Mouse (Mus musculus) spleen, adult 18-20 months (tissue): ENCODE measurements around the gene Entpd6.

Source experiments
- DNase-seq, 2 experiments: peaks; one replicate each; pipeline ENCODE4 v3.0.0; 2022; ENCODE audit warnings: mixed read lengths in 2 of 2

The Entpd6 gene

DNA sequence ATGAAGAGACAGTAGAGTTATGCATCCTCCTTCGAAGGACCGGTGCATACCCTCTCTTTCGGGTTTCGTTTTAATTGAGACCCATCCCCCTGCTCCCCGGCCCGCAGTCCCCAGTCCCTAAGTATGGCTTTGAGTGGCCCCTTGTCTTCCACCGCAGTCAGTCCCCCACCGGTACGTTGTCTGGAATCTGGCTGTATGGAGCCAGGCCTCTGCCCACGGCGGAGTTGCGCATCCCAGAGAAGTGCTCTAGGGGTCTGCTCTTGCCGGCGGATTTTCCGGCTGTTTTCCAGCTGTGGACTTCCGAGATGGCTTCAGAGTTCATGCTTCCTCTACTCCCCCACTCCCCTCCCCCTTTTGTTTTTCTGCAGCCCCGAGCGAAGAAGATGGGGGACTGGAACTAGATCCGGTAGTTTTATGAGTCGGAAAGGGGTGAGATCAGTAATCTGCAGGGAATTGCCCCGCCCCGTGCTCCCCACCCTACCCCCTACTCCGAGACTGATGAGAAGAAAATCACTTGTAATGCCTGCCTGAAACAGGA is 38.5 kb downstream of the Entpd6 start:
- DNase-seq, result peak in 1 of 2 experiments; percentile 20

DNA sequence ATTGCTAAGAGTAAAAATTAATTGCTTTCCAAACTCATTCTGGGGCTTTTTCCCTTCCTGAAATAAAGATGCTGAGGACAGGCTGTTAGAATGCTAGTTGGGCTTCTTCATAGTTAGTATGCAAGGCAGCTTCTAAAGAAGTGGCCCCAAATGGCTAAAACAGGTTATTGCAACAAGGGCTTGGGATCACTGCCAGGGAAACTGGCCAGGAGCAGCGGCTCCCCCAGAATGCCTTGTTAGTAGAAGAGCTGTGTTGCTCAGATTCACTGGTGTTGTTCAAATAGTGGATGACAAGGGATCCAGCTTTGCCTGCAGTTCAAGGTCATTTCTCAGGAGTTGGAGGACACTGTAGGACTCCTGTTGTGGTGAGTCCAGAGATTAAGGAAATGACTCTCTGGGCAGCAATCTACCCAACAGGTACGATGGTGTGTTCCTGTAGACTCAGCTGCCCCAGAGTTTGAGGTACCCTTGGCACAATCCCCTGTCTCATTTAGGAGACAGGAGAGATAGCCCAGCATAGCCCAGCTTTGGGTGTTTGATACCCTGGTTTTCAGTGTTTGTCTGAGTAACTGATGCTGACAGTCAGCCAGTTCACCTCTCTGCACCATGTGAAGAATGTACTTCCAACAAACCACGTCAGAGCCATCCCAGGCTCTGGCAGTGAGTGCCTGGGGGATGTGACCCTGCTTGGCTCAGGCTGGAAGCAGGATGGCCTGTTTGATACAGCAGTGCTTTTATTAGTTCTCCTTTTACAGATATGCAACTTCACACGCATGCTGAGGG is 40.1 kb downstream of the Entpd6 start:
- DNase-seq, result peak in 1 of 2 experiments; percentile 18

DNA sequence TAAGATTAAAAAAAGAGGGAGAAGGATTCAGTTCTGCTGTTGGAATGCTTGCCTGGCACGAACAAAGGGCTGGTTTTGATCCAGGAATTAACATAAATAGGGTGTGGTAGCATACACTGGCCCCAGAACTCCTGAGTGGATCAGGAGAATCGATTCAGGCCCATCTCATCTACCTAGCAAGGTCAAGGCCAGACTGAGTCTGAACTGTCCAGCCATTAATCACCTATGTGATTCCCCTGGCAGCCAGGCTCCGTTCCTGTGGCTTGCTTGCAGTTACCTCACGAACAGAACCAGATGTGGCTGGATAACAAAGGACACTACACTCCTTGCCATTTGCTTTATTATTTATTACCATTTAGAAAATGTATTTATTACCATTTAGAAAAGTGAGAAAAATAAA is 44.5 kb downstream of the Entpd6 start:
- DNase-seq, result no peak

DNA sequence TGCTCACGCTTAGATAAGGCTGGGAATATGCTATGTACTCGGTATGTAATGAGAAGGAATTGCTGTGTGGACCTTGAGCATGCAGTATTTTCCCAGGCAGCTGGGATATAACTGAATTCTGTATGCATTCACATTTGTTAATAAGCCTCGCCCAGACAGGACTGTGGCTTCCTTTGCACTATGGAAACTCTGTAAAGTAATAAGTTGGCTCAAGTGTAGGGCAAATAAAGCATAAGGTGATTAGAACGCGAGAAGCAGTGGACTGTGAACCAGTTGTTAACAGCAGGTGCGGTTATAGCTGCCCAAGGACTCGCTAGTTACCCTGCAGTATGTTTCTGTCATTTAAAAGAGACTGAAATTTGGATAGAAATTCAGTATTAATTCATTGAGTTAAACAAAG is 49.2 kb downstream of the Entpd6 start:
- DNase-seq, result no peak

DNA sequence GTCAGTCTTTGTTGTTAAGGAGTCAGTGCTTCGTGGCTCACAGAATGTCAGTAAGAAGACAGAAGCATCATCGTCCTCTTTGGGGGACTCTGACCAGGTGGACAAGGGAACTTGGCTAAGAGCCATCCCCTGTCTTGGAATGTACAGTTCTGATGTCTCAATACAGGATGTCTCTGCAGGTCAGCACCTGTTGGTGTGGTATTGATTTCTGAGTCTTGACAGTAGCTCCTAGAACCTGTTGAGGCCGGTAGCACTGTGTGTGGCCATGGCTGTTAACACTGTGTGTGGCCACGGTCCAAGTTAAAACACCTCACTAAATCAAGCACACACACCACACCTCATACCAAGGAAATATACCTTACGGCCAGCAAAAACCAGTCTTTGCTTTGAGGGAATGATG is 51.8 kb downstream of the Entpd6 start:
- no peak for DNase-seq

DNA sequence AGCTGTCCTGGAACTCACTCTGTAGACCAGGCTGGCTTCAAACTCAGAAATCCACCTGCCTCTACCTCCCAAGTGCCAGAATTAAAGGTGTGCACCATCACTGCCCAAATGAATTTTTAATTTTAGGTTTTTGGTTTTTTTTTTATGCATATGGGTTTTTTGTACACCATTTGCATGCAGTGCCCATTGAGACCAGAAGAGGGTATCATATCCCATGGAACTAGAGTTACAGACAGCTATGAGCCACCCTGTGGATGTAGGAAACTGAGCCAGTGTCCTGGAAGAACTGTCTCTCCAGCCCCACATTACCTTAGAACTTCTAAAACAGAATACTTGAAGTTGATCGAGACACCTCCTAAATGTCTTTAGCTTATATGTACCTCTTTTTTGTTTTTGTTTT is 54.2 kb downstream of the Entpd6 start:
- DNase-seq, result peak in 1 of 2 experiments; percentile 23

DNA sequence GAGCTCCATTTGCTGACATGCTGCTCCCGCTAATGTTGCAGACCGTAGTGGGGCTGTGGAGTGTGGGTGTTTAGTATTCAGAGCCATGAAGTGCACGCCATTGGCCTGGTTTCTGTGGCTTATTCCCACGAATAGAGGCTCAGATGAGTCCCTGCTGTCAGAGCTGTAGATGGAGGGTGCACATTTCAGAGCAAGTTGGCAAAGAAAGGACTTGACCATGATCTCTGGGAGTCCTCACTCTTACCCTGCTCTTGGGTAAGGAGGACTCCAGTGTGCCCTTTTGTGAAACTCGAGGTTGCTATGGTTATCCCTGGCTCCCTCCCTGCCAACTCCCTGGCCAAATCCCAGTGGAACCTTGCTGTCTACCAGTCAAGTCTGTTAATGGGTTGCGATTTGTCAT is 59.5 kb downstream of the Entpd6 start:
- DNase-seq, result no peak

DNA sequence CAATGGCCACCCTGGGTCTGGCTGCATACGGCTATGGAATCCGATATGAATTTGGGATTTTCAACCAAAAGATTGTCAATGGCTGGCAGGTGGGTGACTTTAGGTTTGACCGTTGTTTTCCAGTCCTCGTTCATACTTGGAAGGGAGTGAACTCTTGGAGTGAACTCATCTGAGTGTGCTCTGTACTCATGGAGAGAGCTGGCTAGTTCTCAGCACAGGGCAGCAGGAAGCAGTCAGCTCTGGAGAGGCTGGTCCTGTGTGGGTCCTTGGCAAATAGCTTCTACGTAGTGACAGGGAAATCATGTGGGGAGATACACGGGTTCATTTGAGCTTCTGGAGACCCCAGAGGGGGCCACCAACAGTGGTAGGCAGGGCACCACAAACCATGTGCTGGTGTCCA is 60.0 kb downstream of the Entpd6 start:
- DNase-seq, result no peak

DNA sequence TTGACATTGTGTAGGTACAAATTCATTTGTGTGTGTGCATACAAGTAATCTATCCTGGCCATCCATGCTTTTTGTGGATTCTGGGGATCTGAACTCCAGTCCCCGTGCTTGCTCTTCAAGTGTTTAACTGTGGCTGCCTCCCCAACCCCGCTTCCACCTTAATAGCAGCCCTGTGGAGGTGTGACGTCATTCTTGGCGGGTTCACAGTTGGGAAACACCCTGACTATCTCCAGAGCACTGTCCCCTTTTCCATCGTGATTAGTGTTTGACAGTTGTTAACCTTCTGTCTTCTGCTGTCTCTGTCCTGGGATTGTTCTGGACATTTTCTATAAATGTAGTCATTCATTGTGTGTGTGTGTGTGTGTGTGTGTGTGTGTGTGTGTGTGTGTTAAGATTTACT is 61.8 kb downstream of the Entpd6 start:
- no peak for DNase-seq

DNA sequence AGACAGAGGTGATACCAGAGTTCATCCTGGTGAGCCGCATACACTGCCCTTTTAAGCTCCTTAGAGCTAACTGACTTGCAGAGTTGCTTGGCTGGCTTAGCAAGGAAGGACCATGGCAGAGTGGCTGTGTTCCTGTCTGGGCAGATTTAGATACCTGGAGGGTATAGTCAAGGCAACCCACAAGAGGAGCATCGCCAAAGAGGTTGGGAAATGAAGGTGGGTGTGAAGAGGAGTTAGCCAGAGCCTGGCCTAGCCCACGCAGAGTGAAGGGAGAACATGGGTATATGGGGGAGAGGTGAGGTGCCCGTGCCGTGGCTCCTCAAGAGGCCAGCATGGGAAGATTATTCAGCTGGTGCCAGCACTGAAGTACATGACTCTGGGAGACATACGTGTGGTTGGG is 64.0 kb downstream of the Entpd6 start:
- no peak for DNase-seq

DNA sequence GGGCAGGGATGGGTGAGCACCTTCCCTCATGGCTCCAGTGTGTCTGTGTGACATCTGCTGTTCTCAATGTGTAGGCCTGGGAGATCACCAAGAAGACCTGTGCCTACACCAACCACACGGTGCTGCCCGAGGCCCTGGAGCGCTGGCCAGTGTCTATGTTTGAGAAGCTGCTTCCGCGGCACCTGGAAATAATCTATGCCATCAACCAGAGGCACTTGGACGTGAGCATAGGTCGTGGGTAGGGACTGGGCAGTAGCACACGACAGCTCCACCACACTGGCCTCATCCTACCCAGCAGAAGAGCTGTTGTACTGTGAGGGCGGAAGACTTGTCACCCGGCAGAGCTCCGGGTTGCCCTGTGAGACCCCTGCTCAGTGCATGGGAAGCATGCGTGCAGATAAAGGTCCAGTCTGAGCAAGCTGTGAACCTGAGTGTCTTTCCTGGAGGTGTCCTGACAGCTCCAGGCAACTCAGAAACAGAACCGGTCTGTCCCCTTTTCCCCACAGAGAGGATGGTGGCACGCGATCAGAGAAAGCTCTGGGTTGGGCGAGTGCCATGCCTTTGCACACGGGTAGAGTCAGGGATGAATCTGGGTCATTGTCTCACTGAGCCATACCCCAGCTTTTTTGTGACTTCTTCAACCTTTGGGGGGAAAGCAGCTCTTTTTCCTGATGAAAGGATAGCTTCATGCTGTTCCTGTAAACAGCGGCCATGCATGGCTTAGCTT is 68.0 kb downstream of the Entpd6 start:
- DNase-seq, result no peak

DNA sequence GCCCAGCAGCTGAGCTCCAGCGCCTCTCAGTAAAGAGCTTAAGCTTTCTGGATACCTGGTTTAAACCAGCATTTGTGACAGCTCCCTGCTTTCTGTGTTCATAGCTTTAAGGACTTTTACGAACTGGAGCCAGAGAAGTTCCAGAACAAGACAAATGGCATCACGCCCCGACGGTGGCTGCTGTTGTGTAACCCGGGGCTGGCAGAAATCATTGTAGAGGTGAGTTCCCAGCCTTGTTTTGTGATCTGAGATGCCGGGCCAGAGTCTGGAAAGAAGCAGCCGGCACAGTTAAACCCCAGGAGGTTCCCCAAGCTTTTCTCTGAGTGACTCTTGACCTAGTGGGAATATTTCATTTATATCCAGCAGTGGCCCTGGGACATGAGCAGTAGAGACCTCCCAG is 69.9 kb downstream of the Entpd6 start:
- no peak for DNase-seq

DNA sequence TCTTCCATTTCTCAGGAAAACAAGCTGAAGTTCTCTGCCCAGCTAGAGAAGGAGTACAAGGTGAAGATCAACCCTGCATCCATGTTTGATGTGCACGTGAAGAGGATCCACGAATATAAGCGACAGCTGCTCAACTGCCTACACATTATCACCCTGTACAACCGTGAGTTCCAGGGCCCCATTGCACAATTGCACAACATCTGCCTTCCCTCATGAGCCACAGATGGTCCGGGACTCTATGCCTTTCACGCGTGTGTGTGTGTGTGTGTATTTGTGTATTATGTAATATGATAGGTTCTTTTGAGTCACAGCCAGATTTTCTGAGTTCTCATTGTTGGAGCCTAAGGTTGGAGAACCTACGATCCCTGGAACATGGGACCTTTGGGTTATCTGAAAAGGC is 71.9 kb downstream of the Entpd6 start:
- no peak for DNase-seq
